8 mouse cellular contexts compared by ENCODE assay signal in genomic region chr4:115980676-115981075, GRCm38 (mm10). TPM values are rescaled to one million over a fixed set of nuclear protein-coding genes. Genes with fewer than 3 reads are reported as not detected.
DNase-seq lines count a peak whose midpoint lies in the region; ATAC-seq and TF ChIP-seq lines count a peak whose summit lies in the region.

No protein-coding gene starts in this region.

- TF ChIP-seq CTCF in CH12.LX (conservative IDR thresholded peaks at IDR 0.05 in 1 of 2, IDR thresholded peaks at IDR 0.05 in 1 of 2; ENCODE audit: low read depth in 2 of 2, low read length in 2 of 2) = peak; percentile 58 to 91
- TF ChIP-seq CTCF in heart, postnatal 0 days (IDR thresholded peaks at IDR 0.05; ENCODE audit: low read depth) = peak; percentile 85
- TF ChIP-seq CTCF in layer of hippocampus, adult 2 months (conservative IDR thresholded peaks at IDR 0.05) = peak; percentile 82

- peaks cover 1 to 13% of the 10 kb centered on the region in 2 experiments; a peak in 2 of 4 replicates for H3K4me1 ChIP-seq in CH12.LX (ENCODE audit: control insufficient read depth in 1 of 2, insufficient read depth in 2 of 2)
- 0 out of 2 replicates have a peak, but pooled peaks cover 6% of the 10 kb centered on the region for H3K4me1 ChIP-seq in heart, postnatal 0 days (ENCODE audit: control insufficient read depth, insufficient read depth)

- in situ Hi-C loops in CH12.LX (cut with MboI; ENCODE audit: low pct_ligation_motif_present, low pct_unique_long_range_greater_than_20kb, low sequenced_read_pairs) = loop anchor here (5.0 kb wide), 1 partner anchor 73 kb away; no protein-coding TSS in a partner anchor

- no peaks in the 10 kb centered on the region for H3K9me3 ChIP-seq in CH12.LX (replicated peaks; ENCODE audit: low read length)
- H3K9me3 ChIP-seq in heart, postnatal 0 days (replicated peaks; ENCODE audit: control insufficient read depth, low read length) = no peaks in the 10 kb centered on the region

- no peak for TF ChIP-seq EP300 in CH12.LX (IDR thresholded peaks at IDR 0.05; ENCODE audit: low read length)
- TF ChIP-seq EP300 in heart, postnatal 0 days (IDR thresholded peaks at IDR 0.05; ENCODE audit: low read depth) = no peak

- TF ChIP-seq POLR2A in CH12.LX (IDR thresholded peaks at IDR 0.05; ENCODE audit: low read depth, low read length) = no peak

- DNase-seq in CH12.LX (ENCODE audit: extremely low read depth) = peak; percentile 80
- DNase-seq in ZHBTc4 (ENCODE audit: low read depth, low spot score) = peak; percentile 83
- peak; percentile 62 to 85 for DNase-seq in cerebellum, postnatal 4 days (ENCODE audit: low spot score in 2 of 2)
- DNase-seq in heart, postnatal 0 days (ENCODE audit: low spot score) = peak; percentile 78
- peak; percentile 77 to 88 for DNase-seq in layer of hippocampus, adult 2 months (ENCODE audit: low spot score in 2 of 2)
- peak; percentile 79 for DNase-seq in lung, postnatal 14 days
- DNase-seq in retina, embryonic 14.5 days (ENCODE audit: low spot score) = peak; percentile 94
- DNase-seq in yolk sac, embryonic 10.5 days (ENCODE audit: low spot score) = peak; percentile 64

- no peak overlapping the region for H3K9ac ChIP-seq in CH12.LX (ENCODE audit: insufficient read depth, low read depth)
- H3K9ac ChIP-seq in heart, postnatal 0 days (replicated peaks; ENCODE audit: low read depth, low read length) = no peak overlapping the region

- dilution Hi-C loops in CH12.LX (cut with MboI; ENCODE audit: extremely low pct_ligation_motif_present, extremely low pct_unique_long_range_greater_than_20kb, low sequenced_read_pairs) = no loop called here

- no peak overlapping the region for H3K27ac ChIP-seq in CH12.LX (ENCODE audit: insufficient read depth, low read depth)
- H3K27ac ChIP-seq in heart, postnatal 0 days (ENCODE audit: low read depth) = no peak overlapping the region
- no peak overlapping the region for H3K27ac ChIP-seq in layer of hippocampus, adult 2 months

- H3K36me3 ChIP-seq in CH12.LX (replicated peaks in 1 of 2; ENCODE audit: control insufficient read depth in 1 of 2, insufficient read depth in 1 of 2, low read length in 1 of 2) = no peaks in the 10 kb centered on the region
- H3K36me3 ChIP-seq in heart, postnatal 0 days (replicated peaks; ENCODE audit: control insufficient read depth, insufficient read depth, low read length) = no peaks in the 10 kb centered on the region

- H3K79me2 ChIP-seq in CH12.LX (replicated peaks; ENCODE audit: control insufficient read depth, extremely low read depth, insufficient read depth, poor library complexity, severe bottlenecking) = no peaks in the 10 kb centered on the region

- WGBS in heart, postnatal 0 days = under 1% methylated on average over 8 of the region's 8 CpGs

- TF ChIP-seq RAD21 in CH12.LX (IDR thresholded peaks at IDR 0.05; ENCODE audit: low read depth, low read length) = peak; percentile 85

- H3K27me3 ChIP-seq in CH12.LX (replicated peaks) = peaks cover 20% of the 10 kb centered on the region
- H3K27me3 ChIP-seq in heart, postnatal 0 days (ENCODE audit: control insufficient read depth, insufficient read depth, low read length) = peaks cover 74% of the 10 kb centered on the region

- H3K4me3 ChIP-seq in CH12.LX (replicated peaks in 1 of 3; ENCODE audit: low read depth in 2 of 3, low read length in 2 of 3, poor library complexity in 1 of 3) = no peak overlapping the region
- no peak overlapping the region for H3K4me3 ChIP-seq in heart, postnatal 0 days (ENCODE audit: low read depth, low read length)
- no peak overlapping the region for H3K4me3 ChIP-seq in layer of hippocampus, adult 2 months

- peak overlapping the region; percentile 37; the same call in 1 of the 2 replicates for H3K4me2 ChIP-seq in CH12.LX (ENCODE audit: insufficient read depth, low read depth, poor library complexity, severe bottlenecking)
- no peak overlapping the region for H3K4me2 ChIP-seq in heart, postnatal 0 days (ENCODE audit: low read depth, low read length)

- no peak for ATAC-seq in heart, postnatal 0 days (ENCODE audit: insufficient read depth, low read depth)

TF ChIP-seq in CH12.LX, 34 proteins besides CTCF, POLR2A, EP300 and RAD21:
- 0 out of 2 replicates have a peak, but pooled peaks have one; percentile 8 for TF ChIP-seq IRF4 (IDR thresholded peaks at IDR 0.05; ENCODE audit: low read depth, low read length)
- peak; percentile 85 for TF ChIP-seq SMC3 (IDR thresholded peaks at IDR 0.05; ENCODE audit: low read depth, low read length)
- TF ChIP-seq UBTF (IDR thresholded peaks at IDR 0.05; ENCODE audit: low read depth, low read length) = no peak
- peak; percentile 54 for TF ChIP-seq ZNF384 (IDR thresholded peaks at IDR 0.05; ENCODE audit: low read depth, low read length)
- peak; percentile 24 for TF ChIP-seq ZC3H11A (IDR thresholded peaks at IDR 0.05; ENCODE audit: low read depth, low read length)
- TF ChIP-seq POLR2AphosphoS2 (IDR thresholded peaks at IDR 0.05; ENCODE audit: low read depth, low read length) = no peak
- TF ChIP-seq MYC (IDR thresholded peaks at IDR 0.05; ENCODE audit: low read depth, low read length) = peak; percentile 53; the same call in 1 of the 2 replicates
- TF ChIP-seq ELF1 (IDR thresholded peaks at IDR 0.05; ENCODE audit: low read depth, low read length) = peak; percentile 49; the same call in 1 of the 2 replicates
TF ChIP-seq in CH12.LX: peak in this region for 6.

RNA-seq across cellular contexts. Expression of gene Faah, which starts 37.0 kb away (rescaled TPM):
- 9.9 and 15.1 TPM in 2 replicates for total RNA-seq in CH12.LX (2012; rRNA removed)
- 3.4 and 3.5 TPM in 2 replicates for total RNA-seq in CH12.LX (2014; rRNA removed)
- 12.1 and 13.3 TPM in 2 replicates for polyA plus RNA-seq in CH12.LX (2012; ENCODE audit: insufficient read length, low read depth)
- total RNA-seq in heart, postnatal 0 days (2014; rRNA removed; ENCODE audit: low replicate concordance) = 0.80 and 3.3 TPM in 2 replicates
- 0.61 and 0.65 TPM in 2 replicates for polyA plus RNA-seq in heart, postnatal 0 days (2015; fragmentation: Nextera tagmentation; extraction: Ambion mirVana)
- 100 to 1,000 TPM; 152 to 157 TPM for total RNA-seq in layer of hippocampus, adult 2 months (2021)

RNA-seq across cellular contexts. Expression of gene Dmbx1, which starts 41.0 kb away (rescaled TPM):
- total RNA-seq in CH12.LX (2012; rRNA removed) = not detected in 2 replicates
- not detected in 2 replicates for total RNA-seq in CH12.LX (2014; rRNA removed)
- not detected in 2 replicates for polyA plus RNA-seq in CH12.LX (2012; ENCODE audit: insufficient read length, low read depth)
- not detected in 2 replicates for total RNA-seq in heart, postnatal 0 days (2014; rRNA removed; ENCODE audit: low replicate concordance)
- not detected in 2 replicates for polyA plus RNA-seq in heart, postnatal 0 days (2015; fragmentation: Nextera tagmentation; extraction: Ambion mirVana)
- not detected for total RNA-seq in layer of hippocampus, adult 2 months (2021)

Comparison
In these comparisons a context has a peak if more than half of its experiments do, and no peak if none do; other contexts are left out.
1. RNA of gene Faah, which starts 37.0 kb away (total RNA-seq): 152 to 157 TPM in layer of hippocampus, adult 2 months; 3.4 to 15.1 TPM in CH12.LX and 0.80 to 3.3 TPM in heart, postnatal 0 days; every median in the first group is over 4 times any median in the second.
2. Peak in every context shown above with its lines, with median percentiles within 50 percentile points of each other: DNase-seq and CTCF ChIP-seq.